Mouse (Mus musculus) gastrocnemius, adult 2 months (tissue): Measurements from ENCODE around the gene Cfap97. TPM values are rescaled to one million over a fixed set of nuclear protein-coding genes. Genes with fewer than 3 reads are reported as not detected.
"Not testable (repeated sequence)": the region's sequence is repeated elsewhere in the genome, so short reads cannot be mapped to it uniquely, and the experiment has no call there.

Experiments
- DNase-seq: peaks from one replicate; pipeline ENCODE4 v3.0.0; 2022
- H3K27ac ChIP-seq: fragments of 200-600 bp; 2 replicates; pipeline ENCODE4 v1.8.1; 2022; ENCODE audit warnings: mild to moderate bottlenecking
- H3K4me3 ChIP-seq: fragments of 200-600 bp; 2 replicates; pipeline ENCODE4 v1.8.1; 2022; ENCODE audit warnings: mild to moderate bottlenecking, moderate library complexity
- CTCF ChIP-seq: fragments of 200-600 bp; IDR thresholded peaks from 2 replicates; pipeline ENCODE4 v1.8.1; 2022; ENCODE audit warnings: antibody characterized with exemption, mild to moderate bottlenecking, moderate library complexity
- intact Hi-C: fragments of 180-260 bp; cut with DNase I; formaldehyde crosslinking; loops from one replicate; pipeline ENCODE4 v1.15.1; 2025
- long read RNA-seq, 2 experiments: library from polyadenylated mRNA; stranded (forward); transcript quantifications; one replicate each; pipeline ENCODE4 v2.0.0; 2021
- total RNA-seq, 2 experiments: library from RNA; stranded (reverse); gene quantifications; 2 replicates each; pipeline ENCODE4 v1.2.3; 2021

Cfap97 gene
- 10 to 100 TPM; 12.4 to 13.0 TPM for total RNA-seq
- long read RNA-seq, experiment 1, full-length matches to known transcripts, result 6 of 9 reads
- long read RNA-seq, experiment 1, partial matches to known transcripts, result 1 of 9 reads
- long read RNA-seq, experiment 1, other reads (novel, unspliced or antisense), result 2 of 9 reads
- long read RNA-seq, experiment 2, full-length matches to known transcripts, result 8 of 20 reads
- long read RNA-seq, experiment 2, partial matches to known transcripts, result 6 of 20 reads
- long read RNA-seq, experiment 2, other reads (novel, unspliced or antisense), result 6 of 20 reads

DNA sequence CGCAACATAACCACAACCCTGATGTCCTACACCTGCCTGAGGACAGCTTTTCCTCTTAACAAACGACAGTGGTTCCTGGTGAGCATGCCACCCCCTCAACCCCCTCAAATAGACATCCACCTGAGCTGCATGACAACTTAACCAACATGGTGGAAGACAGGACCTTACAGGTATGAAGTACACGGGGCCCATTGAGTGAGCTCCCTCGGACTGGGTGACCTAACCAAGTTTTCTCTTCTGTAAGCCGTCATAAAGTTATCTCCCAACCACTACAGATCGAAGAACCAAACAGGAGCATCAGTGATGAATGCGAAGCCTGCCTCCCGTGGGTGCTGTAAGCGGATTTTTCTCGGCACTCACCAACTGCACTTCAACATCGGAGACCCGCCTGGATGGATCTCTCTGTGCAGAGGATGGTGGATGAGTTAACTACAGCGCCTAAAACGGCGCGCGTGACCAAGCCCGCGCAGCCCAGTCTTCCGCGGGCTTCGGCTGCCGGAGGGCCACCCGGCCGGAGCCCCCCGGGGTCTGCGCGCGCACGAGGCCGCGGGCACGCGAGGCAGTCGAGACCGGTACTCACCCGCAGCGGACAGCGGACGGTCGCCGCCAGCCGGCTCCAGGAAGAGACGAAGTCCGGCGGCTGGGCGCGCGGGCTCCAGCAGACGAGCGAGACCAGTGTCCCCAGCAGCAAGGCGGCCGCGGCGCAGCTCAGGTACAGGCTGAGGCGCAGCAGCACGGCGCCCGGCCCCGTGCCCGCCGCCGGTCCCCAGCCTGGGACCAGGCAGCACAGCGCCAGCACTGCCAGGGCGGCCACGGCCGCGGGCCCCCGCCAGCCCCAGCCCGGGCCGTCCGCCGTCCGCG, at the start of gene Cfap97:
Cfap97 (plus strand) TSS at position 570 of the 861 bp plus-strand sequence.
- H3K27ac ChIP-seq, result peak within 1 kb of the TSS; percentile 83
- DNase-seq, result peak; percentile 72
- intact Hi-C loops, result loop anchor here (5.0 kb wide), 1 partner anchor 154 kb away; the partner anchor contains the start of gene Lrp2bp

DNA sequence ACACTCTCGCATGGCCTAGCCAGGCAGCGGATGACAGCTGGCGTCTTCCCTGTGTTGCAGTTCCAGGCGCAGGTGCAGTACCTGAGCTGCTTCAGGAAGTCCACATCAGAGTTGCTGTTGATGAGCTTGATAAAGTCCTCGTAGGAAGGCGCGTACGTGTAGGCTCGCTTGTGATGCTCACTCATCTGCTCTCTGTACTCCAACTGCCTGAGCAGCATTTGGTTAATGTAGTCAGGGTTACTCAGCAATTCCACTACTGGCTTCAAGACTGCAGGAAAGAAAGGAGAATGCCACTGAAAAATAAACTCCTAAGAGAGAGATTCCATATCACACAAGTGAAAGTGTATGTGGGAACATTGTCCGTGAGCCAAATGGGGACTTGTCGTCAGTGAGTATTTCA, 48.1 kb upstream of the Cfap97 start:
- H3K27ac ChIP-seq, result no peak overlapping the region
- no peak for TF ChIP-seq CTCF
- intact Hi-C loops, result no loop called here
- no peak for DNase-seq
- H3K4me3 ChIP-seq, result no peak overlapping the region

More for the DNA sequence above, at the start of gene Cfap97:
- H3K4me3 ChIP-seq, result peak within 1 kb of the TSS; percentile 93
- no peak for TF ChIP-seq CTCF

DNA sequence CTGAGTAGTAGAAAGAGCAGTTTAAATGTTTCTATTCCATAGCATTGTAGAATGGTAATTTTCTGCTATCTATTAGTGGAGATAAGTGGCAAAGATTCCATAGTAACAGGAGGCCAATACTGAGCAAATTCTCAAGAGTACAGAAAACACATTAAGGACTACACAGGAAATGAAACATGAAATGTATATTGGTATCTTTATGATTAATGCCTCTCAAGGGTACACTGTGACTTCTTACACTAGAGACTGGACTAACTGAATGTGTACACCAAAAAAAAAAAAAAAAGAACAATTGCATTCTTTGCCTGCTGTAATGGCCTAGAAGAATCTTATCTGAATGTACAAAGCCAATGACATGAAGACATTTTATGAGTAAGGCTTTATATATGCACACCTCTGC, 43.9 kb upstream of the Cfap97 start:
- DNase-seq, result no peak
- Histone ChIP-seq H3K4me3 (no peak overlapping the region), H3K27ac (no peak overlapping the region)
- intact Hi-C loops, result no loop called here
- TF ChIP-seq CTCF, result no peak

DNA sequence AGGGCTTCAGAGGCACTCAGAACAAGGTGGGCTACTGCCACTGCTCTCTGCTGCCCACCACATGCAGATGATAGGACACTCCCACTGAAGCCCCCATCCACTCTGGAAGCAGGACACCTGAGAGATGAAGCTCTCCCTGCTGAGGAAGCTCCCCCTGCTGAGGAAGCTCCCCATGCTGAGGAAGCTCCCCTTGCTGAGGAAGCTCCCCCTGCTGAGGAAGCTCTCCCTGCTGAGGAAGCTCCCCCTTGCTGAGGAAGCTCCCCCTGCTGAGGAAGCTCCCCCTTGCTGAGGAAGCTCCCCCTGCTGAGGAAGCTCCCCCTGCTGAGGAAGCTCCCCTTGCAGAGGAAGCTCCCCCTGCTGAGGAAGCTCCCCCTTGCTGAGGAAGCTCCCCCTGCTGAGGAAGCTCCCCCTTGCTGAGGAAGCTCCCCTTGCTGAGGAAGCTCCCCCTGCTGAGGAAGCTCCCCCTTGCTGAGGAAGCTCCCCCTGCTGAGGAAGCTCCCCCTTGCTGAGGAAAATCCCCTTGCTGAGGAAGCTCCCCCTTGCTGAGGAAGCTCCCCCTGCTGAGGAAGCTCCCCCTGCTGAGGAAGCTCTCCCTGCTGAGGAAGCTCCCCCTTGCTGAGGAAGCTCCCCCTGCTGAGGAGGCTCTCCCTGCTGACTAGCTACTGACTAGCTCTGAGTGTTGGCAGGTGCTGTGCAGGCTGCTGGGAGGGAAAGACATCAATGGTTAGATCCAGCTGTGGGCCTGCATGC, 38.0 kb upstream of the Cfap97 start:
- intact Hi-C loops, DNase-seq, H3K4me3 ChIP-seq, H3K27ac ChIP-seq: not testable (repeated sequence)

DNA sequence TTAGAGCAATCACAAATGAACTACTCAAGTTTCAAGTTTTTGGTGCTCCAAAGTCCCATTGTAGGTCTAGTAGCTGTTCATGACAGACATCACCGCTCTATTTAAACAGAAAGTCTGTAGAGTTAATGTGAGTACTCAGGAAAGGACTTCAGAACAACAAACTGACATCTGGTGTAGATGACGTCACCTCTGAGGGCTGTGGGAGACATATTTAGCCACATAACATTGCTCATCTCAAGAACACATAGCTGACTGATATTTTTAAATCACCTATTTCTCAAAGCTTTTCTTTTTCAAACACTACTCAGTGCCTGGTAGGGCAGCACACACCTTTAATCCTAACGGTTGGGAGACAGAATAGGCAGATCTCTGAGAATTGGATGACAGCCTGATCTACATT, 34.4 kb upstream of the Cfap97 start:
- Histone ChIP-seq H3K4me3 (no peak overlapping the region), H3K27ac (no peak overlapping the region)
- intact Hi-C loops, result no loop called here
- DNase-seq, result no peak
- no peak for TF ChIP-seq CTCF

DNA sequence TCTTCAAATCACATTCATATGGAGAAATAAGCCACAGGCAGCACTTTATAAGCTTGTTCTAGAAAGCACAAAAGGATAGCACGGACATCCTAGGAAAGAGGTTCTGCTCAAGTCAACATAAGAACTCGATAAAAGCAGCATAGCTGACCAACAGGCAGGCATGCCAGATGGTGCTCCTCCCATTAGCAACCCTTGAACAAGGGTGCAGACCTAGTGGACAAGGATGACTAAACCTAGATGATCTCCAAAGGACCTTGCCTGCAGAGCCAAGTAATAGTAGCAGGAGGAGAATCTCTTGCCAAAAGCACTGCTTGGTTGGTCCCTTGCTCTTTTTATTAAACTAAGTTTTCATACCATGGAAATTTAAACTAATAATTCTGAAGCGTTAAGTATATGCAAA, 32.4 kb upstream of the Cfap97 start:
- Histone ChIP-seq H3K27ac (no peak overlapping the region), H3K4me3 (no peak overlapping the region)
- no peak for DNase-seq
- intact Hi-C loops, result no loop called here
- TF ChIP-seq CTCF, result no peak

DNA sequence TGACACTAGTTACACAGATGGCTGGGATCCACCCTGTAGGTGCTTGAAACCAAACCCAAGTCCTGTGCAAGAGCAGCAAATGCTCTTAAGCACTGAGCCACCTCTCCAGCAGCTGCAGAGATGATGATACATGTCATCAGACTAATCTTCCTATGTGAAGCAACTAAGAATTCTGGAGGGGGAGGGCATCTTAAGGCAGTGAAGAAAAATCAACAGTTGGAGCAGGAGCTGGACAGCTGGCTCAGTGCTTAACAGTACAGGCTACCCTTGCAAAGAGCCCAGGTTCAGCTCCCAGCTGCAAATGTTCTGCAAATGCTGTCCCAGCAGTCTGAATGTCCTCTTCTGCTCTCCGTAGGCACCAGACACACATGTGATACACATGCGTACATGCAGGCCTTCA, 29.1 kb upstream of the Cfap97 start:
- no peak overlapping the region for H3K27ac ChIP-seq
- no peak overlapping the region for H3K4me3 ChIP-seq
- no peak for DNase-seq
- TF ChIP-seq CTCF, result no peak
- intact Hi-C loops, result no loop called here

DNA sequence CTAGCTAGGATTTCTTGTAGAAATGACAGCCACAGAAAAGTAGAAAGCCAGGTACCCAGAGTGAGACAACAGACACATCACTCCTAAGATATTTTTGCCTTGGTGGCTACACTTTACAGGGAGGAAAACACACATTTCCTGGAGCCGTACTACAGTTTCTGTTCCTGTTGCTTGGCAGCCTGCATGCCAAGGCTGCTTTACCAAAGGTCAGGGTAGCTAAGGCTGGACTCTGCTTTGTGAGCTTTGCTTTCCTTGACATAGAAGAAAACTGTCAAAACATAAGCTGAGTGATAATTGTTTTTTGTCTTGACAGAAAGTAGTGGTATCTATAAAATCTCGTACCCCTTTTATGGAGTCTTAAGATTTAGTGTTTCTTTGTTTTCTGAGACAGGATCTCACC, 21.1 kb upstream of the Cfap97 start:
- DNase-seq, result no peak
- intact Hi-C loops, result no loop called here

DNA sequence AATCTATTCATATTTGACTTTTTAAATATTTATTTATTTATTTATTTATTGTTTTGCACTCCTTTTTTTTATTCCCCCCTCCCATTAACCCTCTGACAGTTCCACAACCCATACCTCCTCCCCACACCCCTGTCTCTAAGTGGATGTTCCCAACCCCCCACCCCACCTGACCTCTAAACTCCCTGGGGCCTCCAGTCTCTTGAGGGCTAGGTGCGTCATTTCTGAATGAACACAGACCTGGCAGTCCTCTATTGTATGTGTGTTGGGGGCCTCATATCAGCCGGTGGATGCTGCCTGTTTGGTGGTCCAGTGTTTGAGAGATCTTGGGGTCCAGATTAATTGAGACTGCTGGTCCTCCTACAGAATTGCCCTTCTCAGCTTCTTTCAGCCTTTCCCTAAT, 16.0 kb upstream of the Cfap97 start:
- DNase-seq, H3K4me3 ChIP-seq, intact Hi-C loops, H3K27ac ChIP-seq: not testable (repeated sequence)

More for the DNA sequence above, 21.1 kb upstream of the Cfap97 start:
- no peak overlapping the region for H3K4me3 ChIP-seq
- H3K27ac ChIP-seq, result no peak overlapping the region
- no peak for TF ChIP-seq CTCF

DNA sequence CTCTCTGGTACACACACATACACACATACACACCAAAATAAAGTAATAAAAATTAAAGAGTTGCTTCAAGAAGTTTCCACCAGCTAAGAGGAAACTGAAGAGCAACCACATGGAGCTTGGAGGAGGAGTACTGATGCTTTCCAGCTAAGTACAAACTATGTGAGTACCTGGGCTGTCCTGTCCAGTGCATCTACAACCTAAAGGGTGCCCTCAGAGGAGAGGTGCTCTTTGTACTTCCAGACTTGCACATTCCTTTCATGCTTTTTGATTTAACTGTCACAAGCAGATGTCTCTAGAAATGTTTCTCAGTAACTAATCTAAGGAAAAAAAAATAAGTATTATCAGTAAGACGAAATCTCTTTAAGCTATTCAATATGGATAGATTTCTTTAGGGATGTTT, 14.2 kb upstream of the Cfap97 start:
- Histone ChIP-seq H3K4me3 (no peak overlapping the region), H3K27ac (no peak overlapping the region)
- DNase-seq, result no peak
- no peak for TF ChIP-seq CTCF
- intact Hi-C loops, result no loop called here

DNA sequence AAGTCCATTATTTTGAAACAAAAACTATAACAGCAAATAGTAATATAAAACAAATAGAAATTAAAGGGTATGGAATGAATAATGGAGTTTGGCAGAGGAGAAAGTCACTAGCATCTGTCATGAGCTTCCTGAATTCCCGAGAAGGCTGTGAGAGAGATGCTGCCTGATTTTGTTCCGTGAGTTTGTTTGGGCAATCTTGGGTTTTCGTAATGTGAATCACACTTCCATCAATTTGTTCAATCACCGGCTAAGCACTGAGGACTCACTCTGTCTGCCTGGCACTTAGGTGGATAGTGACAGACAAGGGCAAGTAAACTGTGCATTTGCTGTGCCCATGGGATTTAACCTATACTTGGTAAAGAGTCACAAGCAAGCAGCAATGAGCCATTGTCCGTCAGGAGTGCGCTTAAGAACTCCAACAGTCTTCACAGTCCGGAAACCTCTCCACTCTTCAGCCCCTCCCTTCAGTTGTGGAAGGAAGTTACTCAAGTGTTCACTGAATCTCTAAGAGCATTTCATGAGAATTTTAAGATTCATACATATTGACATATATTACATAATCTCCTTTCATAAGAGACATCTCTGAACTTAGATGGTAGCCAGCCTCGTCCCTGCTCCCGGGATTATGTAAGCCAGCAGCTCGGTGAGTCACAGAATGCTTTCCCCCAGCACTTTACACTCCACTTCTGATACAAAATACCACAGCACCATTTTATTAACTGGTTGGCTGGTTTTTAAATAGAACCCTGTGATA, 13.6 kb upstream of the Cfap97 start:
- DNase-seq, result no peak

More for the DNA sequence above, 13.6 kb upstream of the Cfap97 start:
- H3K27ac ChIP-seq, result no peak overlapping the region
- intact Hi-C loops, result no loop called here
- no peak overlapping the region for H3K4me3 ChIP-seq
- no peak for TF ChIP-seq CTCF
